8 mouse cellular contexts compared by ENCODE assay signal in genomic region chr10:39240178-39240791, GRCm38 (mm10).
DNase-seq lines count a peak whose midpoint lies in the region; ATAC-seq lines count a peak whose summit lies in the region.

No protein-coding gene starts in this region.

- 0 out of 2 replicates have a peak overlapping the region, but pooled peaks have one; percentile 18 for H3K4me3 ChIP-seq in kidney, embryonic 16.5 days (ENCODE audit: low read length)
- no peak overlapping the region for H3K4me3 ChIP-seq in forebrain, embryonic 16.5 days (replicated peaks; ENCODE audit: low read length)
- H3K4me3 ChIP-seq in limb, embryonic 15.5 days, result 0 out of 2 replicates have a peak overlapping the region, but pooled peaks have one; percentile 7
- no peak overlapping the region for H3K4me3 ChIP-seq in neural tube, embryonic 13.5 days

- H3K27ac ChIP-seq in kidney, embryonic 16.5 days (ENCODE audit: low read length), result no peak overlapping the region
- H3K27ac ChIP-seq in forebrain, embryonic 16.5 days (ENCODE audit: low read length), result no peak overlapping the region
- H3K27ac ChIP-seq in limb, embryonic 15.5 days, result no peak overlapping the region
- H3K27ac ChIP-seq in neural tube, embryonic 13.5 days (replicated peaks), result 0 out of 2 replicates have a peak overlapping the region, but pooled peaks have one; percentile 42

- WGBS in kidney, embryonic 16.5 days, result 47% methylated on average over 11 of the region's 11 CpGs
- WGBS in forebrain, embryonic 16.5 days, result 42% methylated on average over 11 of the region's 11 CpGs
- WGBS in limb, embryonic 15.5 days, result 46% methylated on average over 11 of the region's 11 CpGs
- WGBS in neural tube, embryonic 13.5 days, result 44% methylated on average over 11 of the region's 11 CpGs

- DNase-seq in kidney, postnatal 36 days, result no peak
- no peak for DNase-seq in adrenal gland, postnatal 10 days
- no peak for DNase-seq in ovary, postnatal 36 days (ENCODE audit: low spot score)
- DNase-seq in ovary, postnatal 10 days (ENCODE audit: low spot score), result no peak

- peak overlapping the region; percentile 53 for H3K9ac ChIP-seq in kidney, embryonic 16.5 days (replicated peaks; ENCODE audit: low read length)
- peak overlapping the region; percentile 41 for H3K9ac ChIP-seq in forebrain, embryonic 16.5 days (replicated peaks; ENCODE audit: low read depth, low read length)
- H3K9ac ChIP-seq in limb, embryonic 15.5 days, result no peak overlapping the region
- H3K9ac ChIP-seq in neural tube, embryonic 13.5 days, result peak overlapping the region; percentile 49; the same call in 1 of the 2 replicates

- H3K9me3 ChIP-seq in kidney, embryonic 16.5 days (ENCODE audit: low read length), result no peaks in the 10 kb centered on the region
- no peaks in the 10 kb centered on the region for H3K9me3 ChIP-seq in forebrain, embryonic 16.5 days (ENCODE audit: control insufficient read depth, low read length)
- H3K9me3 ChIP-seq in limb, embryonic 15.5 days, result no peaks in the 10 kb centered on the region
- no peaks in the 10 kb centered on the region for H3K9me3 ChIP-seq in neural tube, embryonic 13.5 days

- ATAC-seq in kidney, embryonic 16.5 days (ENCODE audit: low FRiP score, low TSS enrichment), result peak; percentile 13; the same call in 1 of the 2 replicates
- ATAC-seq in forebrain, embryonic 16.5 days, result no peak; the same call in 1 of the 2 replicates
- ATAC-seq in limb, embryonic 15.5 days (ENCODE audit: insufficient number of reproducible peaks, low FRiP score, low TSS enrichment, low read depth), result 0 out of 2 replicates have a peak, but pooled peaks have one; percentile 10
- peak; percentile 56 for ATAC-seq in neural tube, embryonic 13.5 days (ENCODE audit: low read depth)

- H3K36me3 ChIP-seq in kidney, embryonic 16.5 days (ENCODE audit: insufficient read depth, low read length), result no peaks in the 10 kb centered on the region
- no peaks in the 10 kb centered on the region for H3K36me3 ChIP-seq in forebrain, embryonic 16.5 days (ENCODE audit: control insufficient read depth, insufficient read depth)
- no peaks in the 10 kb centered on the region for H3K36me3 ChIP-seq in limb, embryonic 15.5 days
- no peaks in the 10 kb centered on the region for H3K36me3 ChIP-seq in neural tube, embryonic 13.5 days

- peak overlapping the region; percentile 48 for H3K4me2 ChIP-seq in kidney, embryonic 16.5 days (replicated peaks; ENCODE audit: low read depth, low read length)
- H3K4me2 ChIP-seq in forebrain, embryonic 16.5 days (ENCODE audit: low read length), result peak overlapping the region; percentile 40
- H3K4me2 ChIP-seq in limb, embryonic 15.5 days, result peak overlapping the region; percentile 34; the same call in 1 of the 2 replicates
- H3K4me2 ChIP-seq in neural tube, embryonic 13.5 days, result peak overlapping the region; percentile 42

- H3K27me3 ChIP-seq in kidney, embryonic 16.5 days (ENCODE audit: insufficient read depth, low read length), result no peaks in the 10 kb centered on the region
- H3K27me3 ChIP-seq in forebrain, embryonic 16.5 days (replicated peaks; ENCODE audit: control insufficient read depth, insufficient read depth, low read length), result no peaks in the 10 kb centered on the region
- H3K27me3 ChIP-seq in limb, embryonic 15.5 days, result no peaks in the 10 kb centered on the region
- no peaks in the 10 kb centered on the region for H3K27me3 ChIP-seq in neural tube, embryonic 13.5 days

- peaks cover 13% of the 10 kb centered on the region for H3K4me1 ChIP-seq in kidney, embryonic 16.5 days (ENCODE audit: insufficient read depth, low read length)
- H3K4me1 ChIP-seq in forebrain, embryonic 16.5 days (replicated peaks; ENCODE audit: control insufficient read depth, insufficient read depth, low read length), result peaks cover 14% of the 10 kb centered on the region
- peaks cover 13% of the 10 kb centered on the region for H3K4me1 ChIP-seq in limb, embryonic 15.5 days
- peaks cover 20% of the 10 kb centered on the region for H3K4me1 ChIP-seq in neural tube, embryonic 13.5 days (replicated peaks)

Comparison
In these comparisons a context has a peak if more than half of its experiments do, and no peak if none do; other contexts are left out.
1. H3K4me3 ChIP-seq: peak in kidney, embryonic 16.5 days (single experiment) and limb, embryonic 15.5 days (single experiment); none in forebrain, embryonic 16.5 days (single experiment) and neural tube, embryonic 13.5 days (single experiment).
2. Peak in every context shown above with its lines, with median percentiles within 50 percentile points of each other: H3K4me2 ChIP-seq.